19 mouse cellular contexts compared by ENCODE assay signal in genomic region chr8:116573085-116573484, GRCm38 (mm10).
"Had no signal": no experiment of that assay in that cellular context is flagged by ENCODE, and none has a peak within 500 bp of the region (broad histone marks: within the 10 kb centered on the region; RNA-seq: fewer than 3 reads in every experiment).

No protein-coding gene starts in this region.

- H3K36me3 ChIP-seq: liver, embryonic 15.5 days; midbrain, embryonic 12.5 days; neural tube, embryonic 12.5 days had no signal

- H3K27me3 ChIP-seq: liver, embryonic 15.5 days; lung, embryonic 15.5 days; midbrain, embryonic 12.5 days; neural tube, embryonic 12.5 days had no signal

- H3K4me3 ChIP-seq: liver, embryonic 15.5 days; lung, embryonic 15.5 days; midbrain, embryonic 10.5 days; midbrain, embryonic 12.5 days; neural tube, embryonic 12.5 days had no signal

- DNase-seq: liver, postnatal 0 days; lung, adult 2 months; lung, postnatal 14 days; lung, postnatal 36 days; midbrain, embryonic 14.5 days; right cerebral cortex, postnatal 14 days; right cerebral cortex, postnatal 4 days; spleen, adult 18-20 months; thymus, adult 18-20 months; thymus, postnatal 14 days; thymus, postnatal 36 days had no signal

- H3K4me1 ChIP-seq: liver, embryonic 15.5 days; lung, embryonic 15.5 days; midbrain, embryonic 10.5 days; midbrain, embryonic 12.5 days; neural tube, embryonic 12.5 days had no signal

- ATAC-seq: liver, postnatal 0 days; lung, postnatal 0 days; midbrain, embryonic 16.5 days had no signal

- H3K9me3 ChIP-seq: liver, embryonic 15.5 days; lung, embryonic 15.5 days; midbrain, embryonic 10.5 days; midbrain, embryonic 12.5 days; neural tube, embryonic 12.5 days had no signal

- H3K9ac ChIP-seq: liver, embryonic 15.5 days; liver, postnatal 0 days; lung, embryonic 15.5 days; midbrain, embryonic 12.5 days; neural tube, embryonic 12.5 days had no signal

- H3K27ac ChIP-seq: liver, embryonic 15.5 days; lung, embryonic 15.5 days; macrophage; midbrain, embryonic 10.5 days; midbrain, embryonic 12.5 days; neural tube, embryonic 12.5 days had no signal
